Mouse (Mus musculus) myocyte (in vitro differentiated cells): ENCODE data around the gene Tiam1. TPM values are rescaled to one million over a fixed set of nuclear protein-coding genes. Genes with fewer than 3 reads are reported as not detected.
A peak's percentile ranks its signal among the peaks of the same experiment; 100 is the strongest.

Experiments used
- H3K27me3 ChIP-seq: one replicate; pipeline ENCODE4 v1.6.1; 2011; ENCODE audit not compliant: control insufficient read depth, insufficient read depth, insufficient read length
- H3K36me3 ChIP-seq: one replicate; pipeline ENCODE4 v1.6.1; 2011; ENCODE audit not compliant: control insufficient read depth, insufficient read depth
- H3K4me2 ChIP-seq: one replicate; pipeline ENCODE4 v1.6.1; 2011; ENCODE audit warnings: low read depth, control low read depth
- H3K4me3 ChIP-seq: one replicate; pipeline ENCODE4 v1.5.1; 2011; ENCODE audit warnings: mild to moderate bottlenecking, control low read depth, moderate library complexity
- H3K79me2 ChIP-seq: one replicate; pipeline ENCODE4 v1.6.1; 2011; ENCODE audit not compliant: control insufficient read depth, insufficient read depth
- H3ac ChIP-seq: one replicate; pipeline ENCODE4 v1.6.1; 2011; ENCODE audit not compliant: control insufficient read depth, insufficient read length
- CEBPB ChIP-seq: IDR thresholded peaks from 2 replicates; pipeline ENCODE4 v1.6.1; 2011; ENCODE audit warnings: mild to moderate bottlenecking, moderate library complexity; ENCODE audit not compliant: poor library complexity, insufficient read depth, severe bottlenecking
- E2F4 ChIP-seq: IDR thresholded peaks from one replicate; pipeline ENCODE4 v1.6.1; 2011; ENCODE audit warnings: mild to moderate bottlenecking, control low read depth, moderate library complexity; ENCODE audit not compliant: insufficient read depth
- MAX ChIP-seq: IDR thresholded peaks from one replicate; pipeline ENCODE4 v1.6.1; 2011; ENCODE audit warnings: low read depth, mild to moderate bottlenecking, control low read depth
- MYOD1 ChIP-seq, 3 experiments: IDR thresholded peaks; one replicate each; pipeline ENCODE4 v1.6.1; 2011; ENCODE audit warnings: control low read depth in 2 of 3, low read depth in 2 of 3, mild to moderate bottlenecking in 2 of 3, moderate library complexity in 1 of 3; ENCODE audit not compliant: insufficient read length in 2 of 3, control insufficient read depth in 1 of 3
- MYOG ChIP-seq, 3 experiments: IDR thresholded peaks; one replicate each; pipeline ENCODE4 v1.6.1; 2011; ENCODE audit warnings: control low read depth in 2 of 3, low read depth in 2 of 3, mild to moderate bottlenecking in 2 of 3; ENCODE audit not compliant: insufficient read length in 2 of 3, control insufficient read depth in 1 of 3, insufficient read depth in 1 of 3
- POLR2A ChIP-seq: IDR thresholded peaks from one replicate; pipeline ENCODE4 v1.6.1; 2011; ENCODE audit warnings: low read depth, mild to moderate bottlenecking, control low read depth, moderate library complexity; ENCODE audit not compliant: insufficient read length
- POLR2AphosphoS2 ChIP-seq: IDR thresholded peaks from one replicate; pipeline ENCODE4 v1.6.1; 2011; ENCODE audit warnings: low read depth, control low read depth; ENCODE audit not compliant: insufficient read length
- REST ChIP-seq: IDR thresholded peaks from one replicate; pipeline ENCODE4 v1.6.1; 2011; ENCODE audit warnings: mild to moderate bottlenecking, control low read depth, moderate library complexity; ENCODE audit not compliant: insufficient read depth, insufficient read length
- SRF ChIP-seq: IDR thresholded peaks from one replicate; pipeline ENCODE4 v1.6.1; 2011; ENCODE audit warnings: low read depth; ENCODE audit not compliant: control insufficient read depth, insufficient read length
- TCF12 ChIP-seq: IDR thresholded peaks from one replicate; pipeline ENCODE4 v1.6.1; 2011; ENCODE audit warnings: mild to moderate bottlenecking, control low read depth; ENCODE audit not compliant: poor library complexity, insufficient read depth, severe bottlenecking
- TCF3 ChIP-seq: IDR thresholded peaks from one replicate; pipeline ENCODE4 v1.6.1; 2011; ENCODE audit warnings: low read depth, control low read depth; ENCODE audit not compliant: insufficient read length
- USF1 ChIP-seq: IDR thresholded peaks from one replicate; pipeline ENCODE4 v1.6.1; 2011; ENCODE audit warnings: low read depth, mild to moderate bottlenecking, control low read depth, moderate library complexity
- polyA plus RNA-seq: library from polyadenylated mRNA; unstranded; fragments of >200 nt; fragmentation: generic; extraction: Trizol; gene quantifications from one replicate; pipeline ENCODE4 v1.2.1, GENCODE M21; 2012; ENCODE audit warnings: missing spikeins

Gene Tiam1
- polyA plus RNA-seq, 1 experiment, result 2.2 TPM

DNA sequence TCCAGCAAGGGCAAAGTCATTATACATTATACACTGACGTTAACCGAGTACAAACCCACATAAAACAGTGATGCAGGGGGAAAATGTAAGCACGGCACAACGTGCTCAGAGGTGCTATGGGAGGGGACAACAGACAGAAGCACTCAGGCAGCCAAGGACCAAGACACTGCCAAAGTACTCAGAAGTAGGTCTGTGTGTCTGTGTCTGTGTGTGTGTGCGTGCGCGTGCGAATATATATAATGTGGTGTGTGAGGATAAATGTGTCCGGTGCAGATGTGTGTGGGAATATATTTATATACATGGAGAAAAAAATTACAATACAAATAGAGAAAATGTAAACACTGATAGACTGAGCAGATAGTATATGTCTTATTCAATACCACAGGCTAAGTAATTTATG is 50.6 kb downstream of the Tiam1 start:
- Histone ChIP-seq H3K27me3 (no peaks in the 10 kb centered on the region), H3ac (no peak overlapping the region), H3K36me3 (no peaks in the 10 kb centered on the region), H3K4me2 (no peak overlapping the region), H3K79me2 (no peaks in the 10 kb centered on the region), H3K4me3 (no peak overlapping the region)
- TF ChIP-seq POLR2AphosphoS2, result no peak
- TF ChIP-seq MYOD1 (IDR thresholded peaks at IDR 0.05; ENCODE audit: control insufficient read depth in 1 of 3, insufficient read length in 2 of 3, low read depth in 2 of 3), result no peak
- TF ChIP-seq USF1, result no peak
- TF ChIP-seq MAX, result no peak
- no peak for TF ChIP-seq MYOG (IDR thresholded peaks at IDR 0.05; ENCODE audit: control insufficient read depth in 1 of 3, insufficient read depth in 1 of 3, insufficient read length in 2 of 3, low read depth in 2 of 3)
- no peak for TF ChIP-seq TCF3
- no peak for TF ChIP-seq E2F4

DNA sequence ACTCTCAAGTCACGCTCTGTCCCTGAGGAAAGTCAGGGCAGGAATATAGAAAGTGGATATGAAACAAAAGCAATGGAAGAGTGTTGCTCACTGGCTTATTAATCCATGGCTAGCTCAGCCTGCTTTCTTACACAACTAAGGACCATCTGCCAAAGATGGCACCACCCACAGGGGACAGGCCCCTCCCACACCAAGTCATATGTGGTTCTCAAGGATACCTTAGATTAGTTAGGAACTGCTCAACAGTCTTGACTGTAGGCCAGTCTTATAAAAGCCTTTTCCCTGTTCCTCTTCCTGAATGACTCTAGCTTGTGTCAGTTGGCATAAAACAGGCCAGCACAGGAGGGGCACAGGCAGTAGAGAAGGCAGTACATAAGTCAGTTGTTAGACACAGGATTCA is 51.7 kb downstream of the Tiam1 start:
- no peak for TF ChIP-seq TCF3
- no peak for TF ChIP-seq TCF12
- no peak for TF ChIP-seq SRF
- TF ChIP-seq USF1, result no peak
- no peak for TF ChIP-seq MAX
- no peak for TF ChIP-seq POLR2AphosphoS2
- TF ChIP-seq POLR2A, result no peak
- TF ChIP-seq CEBPB, result no peak
- TF ChIP-seq MYOD1 (IDR thresholded peaks at IDR 0.05; ENCODE audit: control insufficient read depth in 1 of 3, insufficient read length in 2 of 3, low read depth in 2 of 3), result no peak
- TF ChIP-seq REST, result no peak
- no peak for TF ChIP-seq E2F4
- no peak for TF ChIP-seq MYOG (IDR thresholded peaks at IDR 0.05; ENCODE audit: control insufficient read depth in 1 of 3, insufficient read depth in 1 of 3, insufficient read length in 2 of 3, low read depth in 2 of 3)
- Histone ChIP-seq H3K36me3 (no peaks in the 10 kb centered on the region), H3K79me2 (no peaks in the 10 kb centered on the region), H3K4me2 (no peak overlapping the region), H3K27me3 (no peaks in the 10 kb centered on the region), H3K4me3 (no peak overlapping the region), H3ac (no peak overlapping the region)

DNA sequence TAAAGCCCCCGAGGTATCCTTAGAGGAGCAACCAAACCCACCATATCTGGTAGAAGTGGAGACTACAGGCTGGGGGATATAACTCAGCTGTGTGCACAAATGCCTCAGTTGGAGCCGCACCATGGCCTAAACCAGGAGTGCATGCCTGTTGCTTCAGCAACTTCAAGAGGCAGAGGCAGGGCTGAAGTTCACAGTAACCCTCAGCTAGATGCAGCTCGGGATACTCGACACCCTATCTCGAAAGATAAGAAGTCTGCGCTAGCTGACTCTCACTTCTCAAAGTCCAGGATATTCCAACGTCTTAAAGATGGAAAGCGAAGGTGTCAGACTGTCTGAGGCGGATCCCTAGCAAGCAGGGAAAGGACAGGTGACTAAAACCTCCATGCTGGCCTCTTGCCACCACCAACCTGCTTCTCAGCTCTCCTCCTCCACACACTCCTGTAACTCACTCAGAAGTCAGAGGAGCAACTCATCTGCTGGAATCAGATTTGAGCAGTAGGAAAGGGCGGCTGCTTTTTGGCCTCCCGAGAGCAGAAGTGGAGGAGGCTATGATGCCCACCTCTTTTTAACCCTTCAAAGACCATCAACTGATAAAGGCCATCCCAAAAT is 52.4 kb downstream of the Tiam1 start:
- TF ChIP-seq MYOG (IDR thresholded peaks at IDR 0.05; ENCODE audit: control insufficient read depth in 1 of 3, insufficient read depth in 1 of 3, insufficient read length in 2 of 3, low read depth in 2 of 3) (no peak), SRF (no peak), MYOD1 (IDR thresholded peaks at IDR 0.05; ENCODE audit: control insufficient read depth in 1 of 3, insufficient read length in 2 of 3, low read depth in 2 of 3) (no peak), POLR2A (no peak), TCF3 (no peak), TCF12 (no peak), E2F4 (no peak), CEBPB (no peak), MAX (no peak), POLR2AphosphoS2 (no peak), USF1 (no peak), REST (no peak)

DNA sequence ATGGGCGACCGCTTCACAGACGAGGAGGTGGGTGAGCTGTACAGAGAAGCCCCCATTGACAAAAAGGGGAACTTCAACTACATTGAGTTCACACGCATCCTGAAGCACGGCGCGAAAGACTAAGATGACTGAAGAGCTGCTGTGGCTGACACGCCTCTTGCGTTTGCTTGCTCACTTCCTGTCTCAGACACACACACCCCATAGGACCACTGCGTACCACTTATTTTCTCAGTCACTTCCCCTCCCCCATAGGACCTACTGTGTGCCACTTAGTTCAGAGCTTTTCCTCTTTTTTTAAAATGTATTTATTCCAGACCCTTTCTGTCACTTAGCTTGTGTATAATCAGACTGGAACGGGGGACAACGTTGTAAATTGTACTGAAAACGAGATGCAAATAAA is 53.2 kb downstream of the Tiam1 start:
- no peak overlapping the region for H3K4me3 ChIP-seq
- H3K36me3 ChIP-seq, result no peaks in the 10 kb centered on the region
- no peaks in the 10 kb centered on the region for H3K79me2 ChIP-seq
- no peak overlapping the region for H3ac ChIP-seq
- TF ChIP-seq POLR2A (no peak), E2F4 (no peak), POLR2AphosphoS2 (no peak), USF1 (no peak), MAX (no peak), CEBPB (no peak), SRF (no peak)
- no peaks in the 10 kb centered on the region for H3K27me3 ChIP-seq
- H3K4me2 ChIP-seq, result no peak overlapping the region

More for the DNA sequence above, 52.4 kb downstream of the Tiam1 start:
- Histone ChIP-seq H3K27me3 (no peaks in the 10 kb centered on the region), H3K79me2 (no peaks in the 10 kb centered on the region), H3K4me2 (no peak overlapping the region), H3ac (no peak overlapping the region), H3K4me3 (no peak overlapping the region), H3K36me3 (no peaks in the 10 kb centered on the region)

- Histone ChIP-seq H3ac (no peak overlapping the region), H3K27me3 (no peaks in the 10 kb centered on the region), H3K36me3 (no peaks in the 10 kb centered on the region), H3K4me3 (no peak overlapping the region), H3K79me2 (no peaks in the 10 kb centered on the region), H3K4me2 (no peak overlapping the region)
- TF ChIP-seq MAX (no peak), POLR2AphosphoS2 (no peak), MYOD1 (IDR thresholded peaks at IDR 0.05; ENCODE audit: control insufficient read depth in 1 of 3, insufficient read length in 2 of 3, low read depth in 2 of 3) (peak in 1 of 3 experiments; percentile 32), MYOG (IDR thresholded peaks at IDR 0.05; ENCODE audit: control insufficient read depth in 1 of 3, insufficient read depth in 1 of 3, insufficient read length in 2 of 3, low read depth in 2 of 3) (peak in 1 of 3 experiments; percentile 36), TCF12 (no peak), SRF (no peak), TCF3 (no peak), USF1 (no peak), REST (no peak)
Measured at GRCm38 (mm10) chr16:90087256-90087655, 56.3 kb downstream of the Tiam1 start.
